Mouse (Mus musculus) heart, adult 10 weeks (tissue): ENCODE results near the gene Hist1h4d. TPM values are rescaled to one million over a fixed set of nuclear protein-coding genes. Genes with fewer than 3 reads are reported as not detected.

Experiments used
- polyA plus RNA-seq: library from polyadenylated mRNA; stranded (reverse); fragments of 350-450 nt; fragmentation: Illumina TruSeq; extraction: RNeasy Lipid Tissue Mini Kit (QIAGEN cat#74804); gene quantifications from one replicate; pipeline ENCODE4 v1.2.3, GENCODE M21; 2014; ENCODE audit warnings: low read depth, low replicate concordance

The Hist1h4d gene
- polyA plus RNA-seq, 1 experiment from 2014 or later = not detected

Other genes with a start within 250 kb of the Hist1h4d start
- gene Zfp322a, start 212.4 kb upstream of the Hist1h4d start, polyA plus RNA-seq = 16.7 TPM
- gene Abt1, start 157.7 kb upstream of the Hist1h4d start, polyA plus RNA-seq = 4.1 TPM
- gene Btn1a1, start 115.7 kb upstream of the Hist1h4d start, polyA plus RNA-seq = not detected
- not detected for gene Btn2a2, start 92.7 kb upstream of the Hist1h4d start, polyA plus RNA-seq
- 46.3 TPM for gene Hist1h4h, start 50.5 kb upstream of the Hist1h4d start, polyA plus RNA-seq
- gene Hist1h2af, start 47.7 kb upstream of the Hist1h4d start, polyA plus RNA-seq = 2.5 TPM
- gene Hist1h3g, start 46.2 kb upstream of the Hist1h4d start, polyA plus RNA-seq = not detected
- gene Hist1h2bh, start 38.2 kb upstream of the Hist1h4d start, polyA plus RNA-seq = 0.89 TPM
- 0.68 TPM for gene Hist1h3f, start 37.5 kb upstream of the Hist1h4d start, polyA plus RNA-seq
- gene Hist1h4f, start 29.9 kb upstream of the Hist1h4d start, polyA plus RNA-seq = not detected
- 0.21 TPM for gene Hist1h1d, start 28.3 kb upstream of the Hist1h4d start, polyA plus RNA-seq
- gene Hist1h3e, start 19.2 kb upstream of the Hist1h4d start, polyA plus RNA-seq = not detected
- gene Hist1h2ae, start 10.4 kb upstream of the Hist1h4d start, polyA plus RNA-seq = not detected
- gene Hist1h2bg, start 10.2 kb upstream of the Hist1h4d start, polyA plus RNA-seq = not detected
- gene Hist1h2bf, start 7.4 kb upstream of the Hist1h4d start, polyA plus RNA-seq = not detected
- not detected for gene Hist1h2ad, start 7.2 kb upstream of the Hist1h4d start, polyA plus RNA-seq
- gene Hist1h3d, start 5.8 kb upstream of the Hist1h4d start, polyA plus RNA-seq = 0.76 TPM
- 8.1 TPM for gene Hist1h2be, start 39.5 kb downstream of the Hist1h4d start, polyA plus RNA-seq
- gene Hist1h1e, start 41.0 kb downstream of the Hist1h4d start, polyA plus RNA-seq = 3.8 TPM
- gene Hist1h2ac, start 102.3 kb downstream of the Hist1h4d start, polyA plus RNA-seq = 1.0 TPM
- gene Hist1h2bc, start 102.6 kb downstream of the Hist1h4d start, polyA plus RNA-seq = 121 TPM
- not detected for gene Hist1h1t, start 114.2 kb downstream of the Hist1h4d start, polyA plus RNA-seq
- gene Hist1h4c, start 116.9 kb downstream of the Hist1h4d start, polyA plus RNA-seq = not detected
- gene Hfe, start 129.3 kb downstream of the Hist1h4d start, polyA plus RNA-seq = 35.3 TPM
- gene Hist1h1c, start 157.2 kb downstream of the Hist1h4d start, polyA plus RNA-seq = 171 TPM
- gene Hist1h3c, start 164.0 kb downstream of the Hist1h4d start, polyA plus RNA-seq = not detected
- gene Hist1h2bb, start 165.1 kb downstream of the Hist1h4d start, polyA plus RNA-seq = not detected
- gene Hist1h2ab, start 169.5 kb downstream of the Hist1h4d start, polyA plus RNA-seq = not detected
- gene Hist1h3b, start 170.7 kb downstream of the Hist1h4d start, polyA plus RNA-seq = not detected
- gene Hist1h4b, start 175.4 kb downstream of the Hist1h4d start, polyA plus RNA-seq = not detected
- not detected for gene Hist1h4a, start 179.6 kb downstream of the Hist1h4d start, polyA plus RNA-seq
- not detected for gene Hist1h3a, start 180.8 kb downstream of the Hist1h4d start, polyA plus RNA-seq
- gene Hist1h1a, start 182.1 kb downstream of the Hist1h4d start, polyA plus RNA-seq = not detected
- 0.31 TPM for gene Trim38, start 188.3 kb downstream of the Hist1h4d start, polyA plus RNA-seq
- not detected for gene Slc17a2, start 225.4 kb downstream of the Hist1h4d start, polyA plus RNA-seq